Mouse (Mus musculus) E14TG2a.4 (cell line): ENCODE data around the gene Clca2.

Experiments
- CTCF ChIP-seq: conservative IDR thresholded peaks from 2 replicates; pipeline ENCODE4 v1.5.1; 2014; ENCODE audit warnings: low read length
- NANOG ChIP-seq: IDR thresholded peaks from 2 replicates; pipeline ENCODE4 v1.6.1; 2014; ENCODE audit warnings: borderline replicate concordance, low read length, mixed read lengths
- POU5F1 ChIP-seq: IDR thresholded peaks from 2 replicates; pipeline ENCODE4 v1.6.1; 2014; ENCODE audit warnings: low read length, borderline replicate concordance

GRCm38 (mm10) chr3:145078405-145078804 is 20.8 kb downstream of the Clca2 start:
- TF ChIP-seq CTCF, result no peak
- no peak for TF ChIP-seq POU5F1
- no peak for TF ChIP-seq NANOG
